Mouse (Mus musculus) spleen, adult 10 weeks (tissue): ENCODE results near the gene Sh3tc1. TPM values are rescaled to one million over a fixed set of nuclear protein-coding genes. Genes with fewer than 3 reads are reported as not detected.

Experiments
- polyA plus RNA-seq: library from polyadenylated mRNA; stranded (reverse); fragments of 350-450 nt; fragmentation: Illumina TruSeq; extraction: RNeasy Lipid Tissue Mini Kit (QIAGEN cat#74804); gene quantifications from one replicate; pipeline ENCODE4 v1.2.3, GENCODE M21; 2015; ENCODE audit warnings: low replicate concordance; ENCODE audit not compliant: insufficient read depth

The Sh3tc1 gene
- polyA plus RNA-seq, result 3.2 TPM

GRCm38 (mm10) chr5:35739536-35740278 lies at the start of gene Sh3tc1:
TSS of gene Sh3tc1 (minus strand) at chr5:35739987.

GRCm38 (mm10) chr5:35757639-35758001 lies 17.8 kb upstream of the Sh3tc1 start, which contains the start of gene Ablim2:
TSS of gene Ablim2 (plus strand) at chr5:35757880.

GRCm38 (mm10) chr5:35679256-35680155 lies 60.3 kb downstream of the Sh3tc1 start, which contains the start of gene Htra3:
TSS of gene Htra3 (minus strand) at chr5:35679782.

Other genes starting within 250 kb of the Sh3tc1 start
- gene Cpz, start 214.3 kb downstream of the Sh3tc1 start, polyA plus RNA-seq, result 0.10 TPM
- gene Trmt44, start 164.9 kb downstream of the Sh3tc1 start, polyA plus RNA-seq, result 5.8 TPM
- 80.6 TPM for gene Acox3, start 156.9 kb downstream of the Sh3tc1 start, polyA plus RNA-seq
- gene Htra3, start 60.2 kb downstream of the Sh3tc1 start, polyA plus RNA-seq, result 6.5 TPM
- 1.1 TPM for gene Ablim2, start 17.9 kb upstream of the Sh3tc1 start, polyA plus RNA-seq
- gene Afap1, start 153.3 kb upstream of the Sh3tc1 start, polyA plus RNA-seq, result 5.2 TPM